ENCODE assay signal across 8 mouse cellular contexts in the genomic region with DNA sequence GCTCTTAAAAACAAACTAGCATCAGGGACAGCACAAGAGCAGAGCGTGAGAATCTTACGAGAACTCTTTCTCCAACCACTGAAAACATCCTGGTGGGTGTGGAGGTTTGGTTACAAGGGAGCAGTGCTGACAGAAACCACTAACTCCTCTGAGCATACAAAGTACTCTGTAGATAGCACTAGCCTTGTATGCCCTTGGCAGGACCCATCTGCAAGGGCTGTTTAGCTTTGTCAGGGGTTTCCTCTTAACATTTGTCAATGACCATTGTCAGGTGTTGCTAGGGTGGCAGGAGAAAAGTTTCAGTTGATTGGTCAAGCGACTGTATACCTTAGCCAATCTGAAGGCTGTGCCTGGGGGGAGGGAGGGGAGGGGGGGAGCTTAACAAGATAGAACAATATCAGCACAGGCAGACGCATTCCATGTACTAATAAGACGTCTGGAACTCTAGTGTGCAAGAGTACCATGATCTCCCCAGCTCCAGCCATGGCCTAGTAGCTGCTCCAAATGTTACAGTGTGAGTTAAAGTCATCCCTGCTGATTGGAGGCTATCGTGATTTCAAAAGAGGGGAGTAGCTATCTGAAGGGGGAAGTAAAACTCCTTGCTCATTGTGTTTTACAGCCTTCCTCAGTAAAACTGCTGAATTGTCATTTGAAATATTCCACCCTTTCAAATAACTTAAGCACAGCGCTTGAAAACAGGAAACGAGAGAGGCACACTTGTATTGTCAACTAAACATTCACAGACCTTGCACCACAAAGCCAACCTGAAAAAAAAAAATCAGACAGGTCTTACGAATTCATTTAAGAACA.
DNase-seq lines count a peak whose midpoint lies in the region; ATAC-seq and TF ChIP-seq lines count a peak whose summit lies in the region.

No protein-coding gene starts in this region.

- WGBS in heart, embryonic 13.5 days = 27% methylated on average over 9 of the region's 9 CpGs
- WGBS in heart, adult 2 months = 30% methylated on average over 9 of the region's 9 CpGs

- H3K9ac ChIP-seq in heart, embryonic 13.5 days = peak overlapping the region; percentile 38
- H3K9ac ChIP-seq in heart, adult 2 months (ENCODE audit: low read depth, low read length) = no peak overlapping the region; the same call in 1 of the 2 replicates

- no peaks in the 10 kb centered on the region for H3K36me3 ChIP-seq in heart, embryonic 13.5 days
- no peaks in the 10 kb centered on the region for H3K36me3 ChIP-seq in heart, adult 2 months (ENCODE audit: control insufficient read depth, insufficient read depth, low read length)

- no peak for TF ChIP-seq EP300 in heart, adult 2 months (IDR thresholded peaks at IDR 0.05; ENCODE audit: insufficient read depth, low read depth, low read length)

- DNase-seq in heart, adult 2 months = no peak
- DNase-seq in embryo, embryonic 10.5 days (ENCODE audit: low spot score) = peak; percentile 70
- DNase-seq in induced T-regulatory cell, adult 2 months (ENCODE audit: low read depth) = peak; percentile 83
- DNase-seq in left cerebral cortex, postnatal 10 days (ENCODE audit: extremely low spot score in 1 of 2, low spot score in 2 of 2) = no peak
- no peak for DNase-seq in right cerebral cortex, adult 2 months (ENCODE audit: low spot score in 2 of 2)
- no peak for DNase-seq in adrenal gland, postnatal 10 days

- no peak for TF ChIP-seq CTCF in heart, adult 2 months (IDR thresholded peaks at IDR 0.05)

- peaks cover 17% of the 10 kb centered on the region for H3K4me1 ChIP-seq in heart, embryonic 13.5 days
- peaks cover 4% of the 10 kb centered on the region for H3K4me1 ChIP-seq in heart, adult 2 months (ENCODE audit: control insufficient read depth, insufficient read depth, low read length)

- no peaks in the 10 kb centered on the region for H3K9me3 ChIP-seq in heart, embryonic 13.5 days

- peak overlapping the region; percentile 39; the same call in 1 of the 2 replicates for H3K27ac ChIP-seq in heart, embryonic 13.5 days (replicated peaks)
- no peak overlapping the region for H3K27ac ChIP-seq in heart, adult 2 months

- no peaks in the 10 kb centered on the region for H3K79me2 ChIP-seq in heart, adult 2 months (replicated peaks; ENCODE audit: control insufficient read depth, insufficient read depth, low read length)

- ATAC-seq in heart, embryonic 13.5 days (ENCODE audit: extremely low read depth, insufficient number of reproducible peaks, low FRiP score, low TSS enrichment) = no peak
- peak; percentile 53; the same call in 1 of the 2 replicates for ATAC-seq in megakaryocyte-erythroid progenitor cell, adult 5-6 weeks (replicated peaks; ENCODE audit: low FRiP score, low TSS enrichment, poor library complexity, severe bottlenecking)

- intact Hi-C loops in heart, adult 2 months (cut with DNase I) = no loop called here
- intact Hi-C loops in left cerebral cortex, postnatal 10 days (cut with DNase I) = no loop called here

- H3K4me2 ChIP-seq in heart, embryonic 13.5 days = peak overlapping the region; percentile 18

- H3K27me3 ChIP-seq in heart, embryonic 13.5 days (replicated peaks) = peaks cover 79% of the 10 kb centered on the region
- H3K27me3 ChIP-seq in heart, adult 2 months (ENCODE audit: control insufficient read depth, insufficient read depth, low read length) = no peaks in the 10 kb centered on the region; the same call in 1 of the 2 replicates

- no peak overlapping the region for H3K4me3 ChIP-seq in heart, embryonic 13.5 days
- H3K4me3 ChIP-seq in heart, adult 2 months = no peak overlapping the region

- TF ChIP-seq POLR2A in heart, adult 2 months (IDR thresholded peaks at IDR 0.05; ENCODE audit: insufficient read depth, low read depth, low read length) = no peak

Comparison
In these comparisons a context has a peak if more than half of its experiments do, and no peak if none do; other contexts are left out.
1. DNase-seq: peak in embryo, embryonic 10.5 days (single experiment) and induced T-regulatory cell, adult 2 months (single experiment); none in heart, adult 2 months (0 of 2), left cerebral cortex, postnatal 10 days (0 of 2), right cerebral cortex, adult 2 months (0 of 2) and adrenal gland, postnatal 10 days (single experiment).